Mouse (Mus musculus): ENCODE results near the gene Sbp.

Gene Sbp

DNA sequence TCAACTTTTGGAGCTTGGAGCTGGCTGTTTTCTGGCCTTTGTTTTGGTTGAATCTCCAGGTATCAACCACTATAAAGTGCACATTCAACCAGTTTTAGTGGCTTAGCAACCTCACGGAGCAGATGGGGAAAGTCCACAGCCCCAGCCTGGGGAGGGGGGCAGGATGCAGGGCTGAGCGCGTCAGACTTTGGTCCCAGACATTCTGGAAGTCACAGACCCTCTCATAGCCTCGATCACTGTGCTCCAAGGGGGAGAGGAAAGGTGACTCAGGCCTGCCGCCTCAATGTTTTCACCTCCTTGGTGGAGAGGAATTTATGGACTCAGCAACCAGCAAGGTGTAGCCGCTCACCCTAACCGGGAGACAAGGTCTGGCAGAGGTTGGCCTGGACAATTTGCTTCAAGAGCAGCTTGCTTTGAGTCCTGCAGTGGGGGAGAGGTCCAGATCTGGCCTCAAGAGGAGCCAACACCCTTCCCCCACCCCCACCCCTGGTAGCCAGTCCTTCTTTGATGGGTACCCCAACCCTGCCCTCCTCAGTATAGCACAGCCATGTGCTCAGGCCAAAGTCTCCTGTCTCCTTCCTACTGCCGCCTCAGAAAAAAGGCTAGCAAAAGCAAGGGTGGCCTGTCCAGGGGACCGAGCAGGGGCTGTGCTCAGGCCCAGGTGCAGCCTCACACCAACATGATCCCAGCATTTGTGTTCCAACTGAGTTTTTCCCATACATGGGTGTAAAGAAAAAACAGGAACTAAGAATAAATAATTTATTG, 51.5 kb downstream of the Sbp start:
- no peak for DNase-seq

DNA sequence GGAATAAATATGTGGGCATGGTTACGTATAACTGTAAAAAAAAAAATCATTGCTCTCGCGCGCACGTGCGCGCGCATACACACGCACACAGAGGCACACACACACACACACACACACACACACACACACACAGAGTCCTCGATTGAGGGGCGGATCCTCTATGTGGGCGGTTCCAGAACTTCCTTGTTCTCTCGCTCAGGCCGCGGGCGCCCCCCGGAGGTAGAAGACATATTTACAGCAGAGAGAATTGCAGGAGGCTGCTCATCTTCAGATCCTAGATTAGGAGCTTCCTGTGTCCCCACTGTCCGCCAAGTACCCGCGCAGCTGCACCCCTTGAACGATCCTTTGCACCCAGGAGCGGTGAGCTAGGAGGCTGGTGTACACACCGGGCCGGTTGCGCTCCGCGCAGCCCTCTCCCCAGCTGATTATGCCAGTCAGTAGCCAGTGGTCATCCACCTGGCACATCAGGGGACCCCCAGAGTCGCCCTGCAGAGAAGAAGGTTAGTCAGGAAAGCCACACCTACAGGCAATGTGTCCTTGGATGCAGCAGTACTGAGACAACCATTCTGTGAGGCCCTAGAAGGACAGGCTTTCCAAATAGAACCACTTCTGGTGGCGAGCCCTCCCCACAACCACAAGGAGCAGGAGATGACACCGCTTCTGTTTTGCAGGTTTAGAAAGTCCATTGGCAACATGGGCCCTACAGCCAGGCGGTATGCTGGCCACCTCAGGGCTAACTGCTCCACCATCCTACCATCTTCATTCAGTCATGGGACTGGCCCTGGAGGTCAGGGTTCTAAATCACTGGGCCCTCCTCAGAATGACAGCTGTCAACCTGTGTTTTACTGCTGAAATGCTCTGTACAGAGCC, 52.3 kb downstream of the Sbp start:
- peak; percentile 93 for DNase-seq

DNA sequence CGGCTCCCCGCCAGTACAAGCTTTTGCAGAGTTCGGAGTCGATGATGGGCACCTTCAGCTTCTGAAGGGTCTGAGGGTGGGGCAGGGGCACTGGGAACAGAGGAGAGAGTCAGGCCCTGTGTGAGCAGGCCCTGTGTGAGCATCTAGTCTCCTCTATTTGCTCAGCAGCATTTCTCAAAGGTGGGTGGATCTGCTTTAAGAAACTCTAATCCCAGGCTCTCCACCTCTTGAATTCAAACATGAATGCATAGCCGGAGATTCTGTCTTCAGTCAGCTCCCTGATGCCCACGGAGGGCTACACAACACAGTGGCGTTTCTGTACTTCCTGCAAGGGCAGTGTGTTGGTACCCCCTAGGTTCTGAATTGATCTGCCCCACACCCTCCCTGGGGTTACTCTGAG, 53.2 kb downstream of the Sbp start:
- no peak for DNase-seq

Measured in right cerebral cortex, adult 18-20 months (tissue).